Mouse (Mus musculus): ENCODE data around the gene Cx3cr1. TPM values are rescaled to one million over a fixed set of nuclear protein-coding genes. Genes with fewer than 3 reads are reported as not detected.
"Not testable (repeated sequence)": the region's sequence is repeated elsewhere in the genome, so short reads cannot be mapped to it uniquely, and the experiment has no call there.

The Cx3cr1 gene
- polyA plus RNA-seq, 1 experiment from 2014 or later = 8.6 TPM

DNA sequence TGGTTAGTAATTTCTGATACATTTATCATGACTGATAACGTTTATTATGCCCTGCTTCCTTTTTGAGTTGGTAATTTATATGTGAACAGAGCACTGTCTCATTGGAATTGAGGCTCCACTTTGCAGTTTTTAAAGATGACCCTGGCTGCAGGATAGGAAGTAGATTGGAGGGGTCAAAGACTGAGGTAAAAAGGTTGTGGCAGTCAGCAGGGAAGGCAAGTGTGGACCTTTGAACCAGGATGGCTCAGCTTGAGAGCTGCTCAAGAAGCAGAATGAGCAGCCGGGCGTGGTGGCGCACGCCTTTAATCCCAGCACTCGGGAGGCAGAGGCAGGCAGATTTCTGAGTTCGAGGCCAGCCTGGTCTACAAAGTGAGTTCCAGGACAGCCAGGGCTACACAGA is 43.8 kb upstream of the Cx3cr1 start:
- whole genome bisulfite sequencing = 95% methylated on average over 6 of the region's 7 CpGs
- Histone ChIP-seq H3K27me3 (ENCODE audit: control insufficient read depth, insufficient read depth, low read length) (no peaks in the 10 kb centered on the region), H3K4me1 (replicated peaks; ENCODE audit: control insufficient read depth, insufficient read depth) (no peaks in the 10 kb centered on the region), H3K4me3 (ENCODE audit: low read depth, low read length) (no peak overlapping the region), H3K27ac (replicated peaks) (no peak overlapping the region), H3K9ac (ENCODE audit: low read length) (no peak overlapping the region), H3K36me3 (ENCODE audit: control insufficient read depth, insufficient read depth, low read length) (peaks cover 3% of the 10 kb centered on the region; the same call in 1 of the 2 replicates), H3K4me2 (replicated peaks; ENCODE audit: low read depth) (no peak overlapping the region), H3K9me3 (ENCODE audit: control insufficient read depth, low read length) (no peaks in the 10 kb centered on the region)
- TF ChIP-seq EP300 (optimal IDR thresholded peaks at IDR 0.05) (no peak), CTCF (IDR thresholded peaks at IDR 0.05; ENCODE audit: low read depth) (no peak)
- DNase-seq (ENCODE audit: low spot score) (peak; percentile 13), ATAC-seq (ENCODE audit: low FRiP score, low TSS enrichment) (no peak)

DNA sequence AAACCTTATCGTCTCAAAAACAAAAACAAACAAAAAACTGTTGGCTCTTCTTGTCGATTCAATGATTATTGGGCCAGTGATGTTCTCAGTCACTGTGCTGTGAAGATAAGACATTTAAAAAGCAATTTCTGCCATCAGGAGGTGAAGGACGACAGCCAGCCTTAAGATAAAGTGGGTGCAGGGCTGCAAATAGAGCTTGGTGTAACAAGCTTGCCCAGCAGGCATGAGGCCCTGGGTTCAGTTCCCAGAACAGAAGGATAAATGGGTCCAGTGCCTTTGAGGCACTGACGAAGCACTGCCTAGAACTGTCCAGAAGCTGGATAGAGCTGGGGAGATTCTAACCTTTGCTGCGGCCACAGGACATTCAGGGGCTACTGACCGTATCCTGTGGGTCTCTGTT is 42.8 kb upstream of the Cx3cr1 start:
- H3K4me3 ChIP-seq (ENCODE audit: low read depth, low read length) = no peak overlapping the region
- no peak overlapping the region for H3K27ac ChIP-seq (replicated peaks)
- no peaks in the 10 kb centered on the region for H3K36me3 ChIP-seq (ENCODE audit: control insufficient read depth, insufficient read depth, low read length)
- DNase-seq (ENCODE audit: low spot score) = no peak
- H3K4me1 ChIP-seq (replicated peaks; ENCODE audit: control insufficient read depth, insufficient read depth) = no peaks in the 10 kb centered on the region
- no peaks in the 10 kb centered on the region for H3K27me3 ChIP-seq (ENCODE audit: control insufficient read depth, insufficient read depth, low read length)
- WGBS = 90% methylated on average over 6 of the region's 6 CpGs
- TF ChIP-seq CTCF (IDR thresholded peaks at IDR 0.05; ENCODE audit: low read depth) (no peak), EP300 (optimal IDR thresholded peaks at IDR 0.05) (no peak)
- H3K4me2 ChIP-seq (replicated peaks; ENCODE audit: low read depth) = no peak overlapping the region
- H3K9me3 ChIP-seq (ENCODE audit: control insufficient read depth, low read length) = no peaks in the 10 kb centered on the region
- H3K9ac ChIP-seq (ENCODE audit: low read length) = no peak overlapping the region
- no peak for ATAC-seq (ENCODE audit: low FRiP score, low TSS enrichment)

DNA sequence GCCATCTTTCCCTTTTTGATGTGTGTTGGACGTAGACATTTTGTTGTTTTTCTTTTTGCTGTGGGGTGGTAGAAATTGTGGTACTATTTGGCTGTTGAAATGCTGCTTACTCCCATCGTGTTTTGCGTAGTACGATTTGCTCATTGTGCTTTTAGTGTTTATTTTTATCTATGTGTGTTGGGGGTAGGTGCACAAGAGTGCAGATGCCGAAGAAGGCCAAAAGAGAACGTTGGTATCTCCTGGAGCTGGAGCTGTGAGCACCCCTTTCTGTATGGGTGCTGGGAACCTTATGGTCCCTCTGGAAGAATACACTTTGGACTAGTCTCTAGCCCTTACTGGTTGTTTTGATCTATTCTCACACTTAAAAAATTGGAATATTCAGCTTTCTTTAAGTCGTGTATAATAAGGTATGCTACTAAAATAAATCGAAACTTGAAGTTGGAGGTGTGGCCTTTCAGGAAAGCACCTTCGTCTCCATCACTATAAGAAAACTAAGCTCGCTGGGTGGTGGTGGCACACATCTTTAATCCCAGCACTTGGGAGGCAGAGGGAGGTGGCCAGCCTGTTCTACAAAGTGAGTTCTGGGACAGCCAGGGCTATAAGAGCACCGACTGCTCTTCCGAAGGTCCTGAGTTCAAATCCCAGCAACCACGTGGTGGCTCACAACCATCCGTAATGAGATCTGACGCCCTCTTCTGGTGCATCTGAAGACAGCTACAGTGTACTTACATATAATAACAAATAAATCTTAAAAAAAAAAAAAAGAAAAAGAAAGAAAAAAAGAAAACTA is 41.7 kb upstream of the Cx3cr1 start:
- Histone ChIP-seq H3K9me3 (ENCODE audit: control insufficient read depth, low read length) (no peaks in the 10 kb centered on the region), H3K36me3 (ENCODE audit: control insufficient read depth, insufficient read depth, low read length) (no peaks in the 10 kb centered on the region), H3K4me2 (replicated peaks; ENCODE audit: low read depth) (peak overlapping the region; percentile 71), H3K9ac (ENCODE audit: low read length) (no peak overlapping the region; the same call in 1 of the 2 replicates), H3K4me1 (replicated peaks; ENCODE audit: control insufficient read depth, insufficient read depth) (no peaks in the 10 kb centered on the region), H3K27me3 (ENCODE audit: control insufficient read depth, insufficient read depth, low read length) (no peaks in the 10 kb centered on the region), H3K27ac (replicated peaks) (peak overlapping the region; percentile 97), H3K4me3 (ENCODE audit: low read depth, low read length) (peak overlapping the region; percentile 77)
- TF ChIP-seq EP300 (optimal IDR thresholded peaks at IDR 0.05) (no peak), CTCF (IDR thresholded peaks at IDR 0.05; ENCODE audit: low read depth) (no peak)
- ATAC-seq (ENCODE audit: low FRiP score, low TSS enrichment) (no peak), DNase-seq (ENCODE audit: low spot score) (no peak)
- WGBS = 73% methylated on average over 15 of the region's 15 CpGs

DNA sequence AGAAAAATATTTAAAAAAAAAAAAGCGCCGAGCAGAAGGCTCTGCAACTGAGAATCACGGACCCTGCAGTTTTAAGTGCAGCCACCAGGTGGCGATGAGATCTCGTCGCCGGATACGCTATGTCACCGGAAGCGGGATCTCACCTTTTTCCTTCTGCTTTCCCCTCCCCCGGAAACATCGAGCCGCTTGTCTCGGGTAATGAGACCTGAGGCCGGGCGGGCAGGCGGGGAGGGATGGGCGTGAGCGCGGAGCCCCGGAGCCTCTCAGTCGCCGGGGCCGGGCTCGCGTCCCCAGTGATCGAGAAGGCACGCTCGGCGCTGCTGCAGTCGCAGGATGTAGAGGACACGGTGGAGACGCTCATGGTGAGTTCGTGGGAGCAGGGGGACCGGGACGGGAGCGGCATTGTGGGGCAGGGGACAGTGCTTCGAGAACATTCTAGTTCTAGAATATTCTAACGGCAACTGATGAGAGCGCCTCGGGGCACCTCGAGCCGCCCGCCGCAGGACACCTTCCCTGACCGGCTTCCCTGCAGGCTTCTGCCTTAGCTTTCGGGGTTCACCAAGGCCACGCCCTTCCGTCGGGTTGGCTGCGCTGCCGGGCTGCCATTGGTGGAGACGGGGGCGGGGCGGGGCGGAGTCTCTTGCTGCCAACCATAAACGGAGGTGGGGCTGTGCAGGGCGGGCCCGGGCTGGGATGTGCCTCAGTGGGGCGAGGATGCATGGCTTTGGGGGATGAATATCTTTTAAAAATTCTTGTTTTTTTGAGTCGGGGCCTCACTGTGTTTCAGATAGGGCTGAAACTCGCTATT is 40.7 kb upstream of the Cx3cr1 start, which contains the start of gene Slc25a38:
Gene Slc25a38, plus strand, starts transcription at position 164 of the 808 bp plus-strand sequence.
- peak; percentile 97 for DNase-seq (ENCODE audit: low spot score)
- H3K36me3 ChIP-seq (ENCODE audit: control insufficient read depth, insufficient read depth, low read length) = no peaks in the 10 kb centered on the region
- H3K9me3 ChIP-seq (ENCODE audit: control insufficient read depth, low read length) = no peaks in the 10 kb centered on the region
- no peaks in the 10 kb centered on the region for H3K4me1 ChIP-seq (replicated peaks; ENCODE audit: control insufficient read depth, insufficient read depth)
- under 1% methylated on average over 62 of the region's 62 CpGs for WGBS
- peak within 1 kb of the TSS; percentile 97 for H3K27ac ChIP-seq (replicated peaks)
- peak within 1 kb of the TSS; percentile 71 for H3K4me2 ChIP-seq (replicated peaks; ENCODE audit: low read depth)
- H3K9ac ChIP-seq (ENCODE audit: low read length) = peak within 1 kb of the TSS; percentile 78
- peak within 1 kb of the TSS; percentile 77 for H3K4me3 ChIP-seq (ENCODE audit: low read depth, low read length)
- peak; percentile 97 for ATAC-seq (ENCODE audit: low FRiP score, low TSS enrichment)
- no peaks in the 10 kb centered on the region for H3K27me3 ChIP-seq (ENCODE audit: control insufficient read depth, insufficient read depth, low read length)
- TF ChIP-seq CTCF (IDR thresholded peaks at IDR 0.05; ENCODE audit: low read depth) (peak; percentile 89), EP300 (optimal IDR thresholded peaks at IDR 0.05) (no peak)

DNA sequence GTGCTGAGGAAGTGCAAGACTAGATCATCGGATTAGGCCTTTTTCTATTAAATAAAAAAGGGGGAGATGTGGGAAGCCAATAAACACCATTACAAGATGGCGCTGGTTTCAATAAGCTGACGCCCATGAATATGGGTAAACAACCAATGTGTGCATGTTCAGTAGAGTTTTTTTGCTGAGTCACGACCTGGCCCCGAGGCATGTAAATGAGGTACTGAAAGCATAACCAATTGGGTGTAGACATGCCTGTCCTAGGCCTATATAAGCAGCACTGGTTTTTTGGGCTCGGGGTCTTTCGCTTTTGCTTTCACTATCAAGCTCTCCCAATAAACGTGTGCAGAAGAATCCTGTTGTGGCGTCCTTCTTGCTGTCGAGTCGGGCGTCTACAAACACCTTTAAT is 39.3 kb upstream of the Cx3cr1 start:
- WGBS = 95% methylated on average over 12 of the region's 12 CpGs
- H3K4me3 ChIP-seq (ENCODE audit: low read depth, low read length); H3K36me3 ChIP-seq (ENCODE audit: control insufficient read depth, insufficient read depth, low read length); H3K4me2 ChIP-seq (replicated peaks; ENCODE audit: low read depth); ATAC-seq (ENCODE audit: low FRiP score, low TSS enrichment); H3K9ac ChIP-seq (ENCODE audit: low read length); H3K27me3 ChIP-seq (ENCODE audit: control insufficient read depth, insufficient read depth, low read length); H3K27ac ChIP-seq (replicated peaks); H3K4me1 ChIP-seq (replicated peaks; ENCODE audit: control insufficient read depth, insufficient read depth); H3K9me3 ChIP-seq (ENCODE audit: control insufficient read depth, low read length): not testable (repeated sequence)
- peak; percentile 11 for DNase-seq (ENCODE audit: low spot score)

DNA sequence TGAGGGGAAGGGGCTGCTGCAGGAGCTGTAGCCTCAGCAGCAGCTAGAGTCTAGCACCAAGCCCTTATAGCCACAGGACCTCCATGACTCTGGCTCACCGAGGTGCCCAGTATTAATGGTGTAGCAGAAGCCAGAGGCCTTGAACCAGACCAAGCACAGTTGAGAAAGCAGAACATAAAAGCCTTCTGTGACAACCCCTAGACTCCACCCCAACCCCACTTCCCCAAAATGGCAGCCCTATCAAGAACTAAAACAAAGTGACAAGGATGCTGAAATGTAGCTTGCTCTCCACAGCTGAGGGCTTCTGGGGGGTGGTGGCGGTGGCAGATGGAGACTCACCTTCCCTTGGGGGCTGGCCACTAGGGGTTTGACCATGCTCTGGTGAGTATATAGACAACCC is 31.5 kb upstream of the Cx3cr1 start:
- Histone ChIP-seq H3K4me2 (replicated peaks; ENCODE audit: low read depth) (no peak overlapping the region), H3K36me3 (ENCODE audit: control insufficient read depth, insufficient read depth, low read length) (no peaks in the 10 kb centered on the region), H3K4me1 (replicated peaks; ENCODE audit: control insufficient read depth, insufficient read depth) (no peaks in the 10 kb centered on the region), H3K9me3 (ENCODE audit: control insufficient read depth, low read length) (no peaks in the 10 kb centered on the region), H3K9ac (ENCODE audit: low read length) (no peak overlapping the region), H3K27me3 (ENCODE audit: control insufficient read depth, insufficient read depth, low read length) (no peaks in the 10 kb centered on the region), H3K4me3 (ENCODE audit: low read depth, low read length) (no peak overlapping the region), H3K27ac (replicated peaks) (no peak overlapping the region)
- TF ChIP-seq CTCF (IDR thresholded peaks at IDR 0.05; ENCODE audit: low read depth) (no peak), EP300 (optimal IDR thresholded peaks at IDR 0.05) (no peak)
- ATAC-seq (ENCODE audit: low FRiP score, low TSS enrichment) = no peak
- 97% methylated on average over 2 of the region's 2 CpGs for WGBS
- no peak for DNase-seq (ENCODE audit: low spot score)
